Mouse (Mus musculus) lung, postnatal 4 days (tissue): ENCODE results near the gene Dnajc22.
"Not testable (repeated sequence)": the region's sequence is repeated elsewhere in the genome, so short reads cannot be mapped to it uniquely, and the experiment has no call there.

Experiments used
- DNase-seq, 2 experiments: peaks; one replicate each; pipeline ENCODE4 v3.0.0; 2021

Gene Dnajc22

DNA sequence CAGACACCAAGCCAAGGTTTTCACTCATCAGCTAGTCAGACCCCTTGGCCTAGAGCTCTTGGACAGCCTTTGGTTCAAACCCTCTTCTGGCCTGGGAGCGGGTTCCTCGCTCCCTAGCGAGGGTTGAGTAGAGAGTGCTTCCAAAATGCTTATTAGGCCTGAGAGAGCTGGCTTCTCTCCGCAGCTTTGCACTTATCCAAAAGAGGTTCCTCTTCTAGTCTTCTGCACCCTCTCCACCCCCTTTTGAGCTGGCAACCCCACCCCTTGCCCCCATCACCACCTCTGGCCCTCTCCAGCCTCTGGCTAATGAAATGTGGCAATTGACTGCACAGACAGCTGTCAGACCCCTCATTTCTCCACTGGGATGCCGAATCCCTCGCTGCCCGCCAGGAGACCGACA, at the start of gene Dnajc22:
Dnajc22 (plus strand) TSS at position 301 of the 400 bp plus-strand sequence.
- DNase-seq: no peak

DNA sequence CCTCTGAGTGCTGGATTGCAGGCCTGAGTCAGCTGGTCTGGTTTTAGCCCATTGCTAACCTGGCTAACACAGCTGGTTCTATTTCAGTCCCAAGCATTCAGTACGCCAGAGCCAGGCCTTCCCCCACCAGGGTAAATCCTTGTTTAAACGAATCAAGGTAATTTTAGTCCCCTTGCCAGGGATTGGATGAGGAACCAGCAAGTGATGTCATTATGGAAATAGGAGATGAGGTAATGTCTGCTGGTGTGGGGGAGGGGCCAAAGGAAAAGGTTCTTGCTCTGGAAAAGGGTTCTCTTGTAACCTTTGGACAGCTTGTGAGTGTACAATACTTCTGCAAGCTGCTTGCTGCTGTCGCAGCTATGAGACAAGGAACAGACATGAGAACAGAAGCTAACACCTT, 48.1 kb upstream of the Dnajc22 start:
- DNase-seq: peak in 1 of 2 experiments; percentile 49

DNA sequence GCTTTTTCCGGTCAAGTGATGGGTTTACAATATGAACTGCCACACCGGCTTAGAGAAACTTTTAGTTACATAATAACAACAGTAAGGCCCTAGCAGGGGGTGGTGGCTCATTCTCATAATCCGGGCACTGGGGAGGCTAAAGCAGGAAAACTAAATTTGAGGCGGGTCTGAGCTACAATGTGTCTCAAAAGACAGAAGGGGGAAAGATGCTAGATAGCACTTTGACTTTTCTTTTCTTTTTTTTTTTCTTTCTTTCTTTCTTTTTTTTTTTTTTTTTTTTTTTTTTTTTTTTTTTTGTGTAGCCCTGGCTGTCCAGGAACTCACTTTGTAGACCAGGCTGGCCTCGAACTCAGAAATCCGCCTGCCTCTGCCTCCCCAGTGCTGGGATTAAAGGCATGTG, 47.2 kb upstream of the Dnajc22 start:
- DNase-seq: not testable (repeated sequence)

DNA sequence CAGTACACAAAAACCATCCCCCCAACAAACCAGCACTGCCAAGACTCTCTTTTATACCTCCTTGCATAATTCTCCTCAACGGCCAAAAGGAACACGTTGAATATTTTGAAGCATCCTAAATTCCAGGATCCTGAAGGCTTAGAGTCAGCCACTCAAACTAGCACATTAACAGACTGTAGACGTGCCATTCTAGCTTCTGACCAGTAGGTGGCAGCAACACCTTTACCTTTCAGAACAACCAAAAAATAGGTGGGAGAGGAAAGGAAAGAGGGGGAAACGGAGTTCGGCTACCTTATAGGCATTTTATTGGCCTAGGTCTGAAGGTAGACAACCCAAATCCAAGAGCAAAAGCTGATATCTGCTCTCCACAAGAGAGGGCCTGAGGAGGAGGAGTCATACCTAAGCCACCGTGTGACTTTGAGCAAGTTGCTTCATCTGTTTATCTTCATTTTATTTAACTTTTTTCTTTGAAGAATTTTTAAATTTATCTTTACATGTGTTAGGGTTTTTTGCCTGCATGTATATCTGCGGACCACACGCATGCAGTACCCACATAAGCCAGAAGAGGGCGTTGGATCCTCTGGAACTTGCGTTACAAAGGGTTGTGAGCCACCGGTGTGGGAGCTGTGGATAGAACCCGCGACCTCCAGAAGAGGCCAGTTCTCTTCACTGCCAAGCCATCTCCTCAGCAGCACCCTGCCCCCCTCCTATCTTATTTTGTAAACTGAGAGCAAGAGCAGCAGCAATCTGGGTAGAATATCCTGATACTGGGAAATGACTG, 43.3 kb upstream of the Dnajc22 start:
- DNase-seq: peak in 1 of 2 experiments; percentile 63

DNA sequence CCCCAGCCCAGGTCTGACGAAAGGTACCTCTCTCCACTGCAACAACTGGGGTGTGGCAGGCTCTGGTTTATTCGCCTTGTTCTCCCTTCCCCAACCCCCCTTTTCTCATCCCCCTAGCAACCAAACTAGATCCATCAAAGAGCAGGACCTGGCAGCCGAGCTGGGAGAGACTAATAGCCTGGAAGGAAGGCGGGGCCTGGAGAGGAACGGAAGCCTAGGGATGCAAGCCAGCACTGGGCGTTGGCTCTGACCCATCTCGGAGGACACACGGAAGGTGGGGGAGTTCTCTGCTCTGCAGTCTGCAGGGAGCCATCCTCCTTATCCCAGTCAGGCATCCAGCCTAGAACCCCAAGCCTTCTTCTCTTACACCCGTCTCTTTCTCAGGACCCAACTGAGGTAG, 39.6 kb upstream of the Dnajc22 start:
- no peak for DNase-seq

DNA sequence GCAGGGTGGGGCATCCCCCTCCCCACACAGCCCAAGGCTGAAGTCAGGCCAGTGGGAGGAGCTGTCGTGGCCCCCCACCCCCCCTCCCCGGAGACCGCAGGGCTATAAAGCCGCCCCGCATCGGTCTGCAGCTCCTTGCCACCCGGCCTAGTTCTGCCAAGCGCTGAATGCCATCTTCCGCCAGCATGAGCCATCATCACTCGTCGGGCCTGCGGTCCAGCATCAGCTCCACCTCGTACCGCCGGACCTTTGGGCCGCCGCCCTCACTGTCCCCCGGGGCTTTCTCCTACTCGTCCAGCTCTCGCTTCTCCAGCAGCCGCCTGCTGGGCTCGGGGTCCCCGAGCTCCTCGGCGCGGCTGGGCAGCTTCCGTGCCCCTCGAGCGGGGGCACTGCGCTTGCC, 37.9 kb upstream of the Dnajc22 start, which contains the start of gene Prph:
Prph (plus strand) TSS at position 135 of the 400 bp plus-strand sequence.
- no peak for DNase-seq

DNA sequence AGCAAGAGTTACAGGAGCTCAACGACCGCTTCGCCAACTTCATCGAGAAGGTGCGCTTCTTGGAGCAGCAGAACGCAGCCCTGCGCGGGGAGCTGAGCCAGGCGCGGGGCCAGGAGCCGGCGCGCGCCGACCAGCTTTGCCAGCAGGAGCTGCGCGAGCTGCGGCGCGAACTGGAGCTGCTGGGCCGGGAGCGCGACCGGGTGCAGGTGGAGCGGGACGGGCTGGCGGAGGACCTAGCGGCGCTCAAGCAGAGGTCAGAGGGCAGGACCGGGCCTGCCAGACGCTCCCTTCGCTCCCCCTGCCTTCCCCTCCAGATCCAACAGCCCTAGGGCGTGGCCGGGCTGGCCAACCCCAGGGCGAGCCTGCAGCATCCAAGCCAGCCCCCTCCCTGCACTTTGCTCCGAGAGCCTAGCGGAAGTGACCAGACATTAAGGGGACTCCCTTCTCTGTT, 37.4 kb upstream of the Dnajc22 start:
- no peak for DNase-seq

DNA sequence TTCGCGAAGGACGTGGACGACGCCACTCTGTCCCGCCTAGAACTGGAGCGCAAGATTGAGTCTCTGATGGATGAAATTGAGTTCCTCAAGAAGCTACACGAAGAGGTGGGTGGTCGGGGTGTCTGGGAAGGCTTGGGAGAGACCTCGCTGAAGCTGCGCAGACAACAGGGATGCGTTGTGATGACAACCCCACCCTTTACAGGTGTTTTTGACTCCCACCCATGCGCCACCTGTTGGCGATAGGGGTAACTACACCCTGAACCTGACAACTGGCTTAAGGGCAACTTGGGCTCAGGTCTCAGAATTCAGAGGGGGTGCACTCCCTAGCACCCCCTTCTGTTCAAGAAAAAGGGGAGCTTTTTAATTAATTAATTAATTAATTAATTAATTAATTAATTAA, 36.6 kb upstream of the Dnajc22 start:
- peak in 1 of 2 experiments; percentile 50 for DNase-seq

DNA sequence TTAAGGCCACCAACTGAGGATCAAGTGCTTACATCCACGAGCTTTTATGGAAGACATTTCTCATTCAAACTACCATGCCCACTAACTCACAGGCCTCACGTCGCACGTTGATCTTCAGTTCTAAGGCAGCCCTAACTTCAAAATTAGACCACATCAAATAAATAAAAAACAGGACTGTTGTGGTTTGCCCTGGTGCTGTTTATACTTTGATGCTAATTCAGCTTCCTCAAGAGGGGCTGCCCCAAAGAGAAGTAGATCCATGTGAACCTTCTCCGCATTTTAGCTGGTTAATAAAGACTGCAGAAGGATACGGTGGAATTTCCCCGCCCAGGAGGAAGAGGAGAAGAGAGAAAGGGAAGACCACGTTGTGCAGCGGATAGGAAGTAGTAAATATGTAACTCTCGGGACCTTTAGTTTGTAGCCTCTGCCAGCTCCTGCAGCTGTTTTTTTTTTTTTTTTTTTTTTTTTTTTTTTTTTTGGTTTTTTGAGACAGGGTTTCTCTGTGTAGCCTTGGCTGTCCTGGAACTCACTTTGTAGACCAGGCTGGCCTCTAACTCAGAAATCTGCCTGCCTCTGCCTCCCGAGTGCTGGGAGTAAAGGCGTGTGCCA, 27.3 kb upstream of the Dnajc22 start:
- no peak for DNase-seq

DNA sequence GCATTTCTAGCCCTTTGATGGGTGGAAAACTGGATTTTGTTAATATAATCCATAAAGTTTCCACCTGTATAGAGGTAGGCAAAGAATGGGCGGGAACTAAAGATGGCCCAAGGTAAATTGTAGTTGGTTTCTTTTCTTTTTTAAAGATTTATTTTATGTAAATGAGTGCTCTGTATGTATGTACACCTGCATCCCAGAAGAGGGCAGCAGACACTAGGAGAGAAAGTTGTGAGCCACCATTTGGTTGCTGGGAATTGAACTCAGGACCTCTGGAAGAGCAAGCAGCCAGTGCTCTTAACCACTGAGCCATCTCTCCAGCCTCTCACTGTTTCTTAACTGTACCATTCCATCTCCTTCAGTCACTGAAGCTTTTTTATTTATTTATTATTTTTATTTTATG, 21.0 kb upstream of the Dnajc22 start:
- DNase-seq: no peak

DNA sequence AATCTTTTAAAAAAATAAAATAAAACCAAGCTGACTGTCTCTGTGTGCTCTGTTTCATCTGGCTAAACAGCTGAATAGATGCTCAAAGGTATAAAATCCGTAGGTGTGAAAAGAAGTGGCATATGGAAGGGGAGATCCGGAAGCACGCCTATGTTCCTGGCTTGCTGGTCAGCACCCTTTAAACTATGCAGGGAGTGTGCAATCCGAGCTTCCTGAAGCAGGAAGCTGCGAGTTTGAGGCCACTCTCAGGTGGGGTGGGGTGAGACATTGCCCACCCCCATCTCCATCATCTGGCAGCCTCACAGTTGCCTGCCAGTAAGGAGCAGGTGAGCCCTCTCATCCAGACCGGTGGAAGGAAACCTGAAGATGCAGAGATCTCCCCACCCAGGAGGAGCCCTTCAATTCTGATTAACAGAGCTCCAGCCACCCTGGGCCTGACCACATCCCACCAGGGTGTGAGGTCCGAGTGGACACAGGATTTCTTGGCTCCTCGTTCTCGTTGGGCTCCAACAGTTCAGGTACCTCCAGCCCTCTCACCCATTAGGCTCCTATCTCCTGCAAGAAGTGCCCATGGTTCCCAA, 18.9 kb upstream of the Dnajc22 start, which contains the start of gene Troap:
Troap (plus strand) TSS at position 557 of the 581 bp plus-strand sequence.
- DNase-seq: no peak

DNA sequence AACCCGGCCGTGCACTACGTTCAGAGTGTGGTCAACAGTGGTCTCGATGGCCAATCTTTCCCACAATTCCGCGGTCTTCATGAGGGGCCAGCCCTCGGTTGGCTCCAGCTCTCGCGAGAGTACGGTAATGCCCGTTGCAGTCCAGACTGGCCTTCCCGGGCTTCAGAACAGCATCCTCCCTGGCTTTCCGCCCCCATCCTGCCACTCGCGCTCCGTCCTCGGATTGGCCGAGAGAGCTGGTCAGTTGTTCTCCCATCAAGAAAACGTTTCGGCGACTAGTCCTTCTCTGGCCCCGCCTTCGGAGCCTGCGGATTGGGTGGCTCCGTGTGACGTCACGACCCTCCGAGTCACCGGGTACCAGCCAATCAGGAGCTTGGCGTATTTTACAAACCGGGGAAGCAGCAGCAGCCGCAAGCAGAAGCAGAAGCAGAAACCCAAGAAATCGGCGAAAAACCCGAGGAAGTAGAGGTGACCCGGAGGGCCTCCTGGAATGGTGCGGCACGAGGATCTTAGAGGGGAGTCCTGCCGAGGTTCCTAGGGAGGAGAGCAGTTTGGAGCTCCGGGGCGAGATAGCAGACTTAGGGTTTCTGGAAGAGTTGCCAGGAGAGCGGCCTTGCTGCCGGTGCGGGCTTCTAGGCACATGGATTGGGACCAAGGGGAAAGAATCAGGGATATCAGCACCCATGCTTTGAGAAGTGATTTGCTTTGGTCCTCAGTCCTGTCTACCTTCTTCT, 18.2 kb upstream of the Dnajc22 start:
- peak; percentile 98 for DNase-seq

DNA sequence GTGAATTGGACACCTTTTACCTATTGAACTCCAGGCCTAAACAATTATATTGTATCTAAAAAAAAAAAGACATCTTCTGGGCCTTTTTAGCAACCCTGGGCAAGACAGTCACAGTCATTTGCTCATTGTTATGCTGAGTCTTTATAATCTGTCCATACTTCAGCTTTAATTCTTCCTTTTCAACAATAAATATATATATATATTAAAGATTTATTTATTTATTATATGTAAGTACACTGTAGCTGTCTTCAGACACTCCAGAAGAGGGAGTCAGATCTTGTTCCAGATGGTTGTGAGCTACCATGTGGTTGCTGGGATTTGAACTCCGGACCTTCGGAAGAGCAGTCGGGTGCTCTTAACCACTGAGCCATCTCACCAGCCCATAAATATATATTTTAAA, 17.0 kb upstream of the Dnajc22 start:
- not testable (repeated sequence) for DNase-seq

DNA sequence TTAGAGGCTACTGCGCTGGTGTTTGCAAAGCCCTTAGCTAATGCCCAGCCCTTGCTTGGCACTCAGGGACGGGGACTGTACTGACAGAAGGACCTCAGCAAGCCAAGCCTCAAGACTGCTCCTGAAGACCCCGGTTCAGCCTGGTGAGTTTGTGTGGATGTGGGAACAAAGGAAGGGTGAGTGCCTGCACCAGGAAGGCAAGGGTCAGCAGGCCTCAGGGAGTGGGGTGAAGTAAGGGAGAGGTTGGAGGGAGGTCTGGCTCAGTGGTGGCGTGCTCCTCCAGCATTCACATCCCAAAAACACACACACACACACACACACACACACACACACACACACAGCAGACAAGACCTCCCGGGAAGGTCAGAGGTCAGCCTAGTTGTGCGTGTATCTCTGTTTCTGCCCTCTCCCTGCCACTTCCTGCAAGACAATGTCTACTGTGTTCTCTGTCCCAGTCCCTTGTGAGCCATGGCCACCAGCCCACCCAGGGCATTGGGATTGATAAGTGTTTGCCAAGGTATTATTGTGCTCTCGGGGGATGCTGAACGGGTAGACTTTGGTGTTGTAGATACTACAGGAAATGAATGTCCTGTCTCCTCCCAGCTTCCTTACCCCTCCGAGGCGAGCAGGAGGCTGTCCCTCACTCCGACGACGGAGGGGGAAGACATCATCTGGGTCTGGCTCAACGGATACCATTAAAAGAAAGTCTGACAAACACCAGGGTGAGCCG, 14.6 kb upstream of the Dnajc22 start:
- DNase-seq: no peak

DNA sequence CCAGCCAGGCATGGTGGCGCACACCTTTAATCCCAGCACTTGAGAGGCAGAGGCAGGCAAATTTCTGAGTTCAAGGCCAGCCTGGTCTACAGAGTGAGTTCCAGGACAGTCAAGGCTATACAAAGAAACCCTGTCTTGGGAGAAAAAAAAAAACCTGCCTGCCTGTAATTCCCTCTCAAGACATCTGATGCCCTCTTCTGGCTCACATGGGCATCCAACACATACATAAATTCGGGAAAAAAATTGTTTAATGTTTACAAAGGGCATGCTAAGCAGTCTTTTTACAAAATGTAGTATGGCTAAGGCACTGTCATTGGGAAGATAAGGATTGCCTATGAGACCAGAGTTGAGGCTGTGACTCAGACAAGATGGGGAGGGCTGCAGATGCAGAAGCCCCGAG, 13.2 kb upstream of the Dnajc22 start:
- DNase-seq: no peak

DNA sequence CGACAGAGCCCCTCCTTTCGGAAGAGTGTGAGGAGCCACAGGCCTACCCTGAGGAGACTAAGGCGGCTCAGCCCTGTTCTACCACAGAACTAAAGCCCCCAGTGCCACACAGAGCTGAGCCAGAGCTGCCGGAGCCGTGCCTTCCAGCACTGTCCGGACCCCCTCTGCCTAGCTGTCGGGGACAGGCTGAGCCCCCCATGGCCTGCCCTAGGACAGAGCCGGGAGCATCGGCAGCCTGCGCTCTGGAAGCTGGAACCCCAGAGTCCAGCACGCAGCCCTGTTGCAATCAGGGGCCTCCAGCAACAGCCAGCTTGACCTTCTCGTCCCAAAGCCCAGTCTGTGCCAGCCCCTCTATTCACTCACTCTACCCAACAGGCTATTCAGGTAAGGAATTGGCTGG, 10.6 kb upstream of the Dnajc22 start:
- DNase-seq: no peak

DNA sequence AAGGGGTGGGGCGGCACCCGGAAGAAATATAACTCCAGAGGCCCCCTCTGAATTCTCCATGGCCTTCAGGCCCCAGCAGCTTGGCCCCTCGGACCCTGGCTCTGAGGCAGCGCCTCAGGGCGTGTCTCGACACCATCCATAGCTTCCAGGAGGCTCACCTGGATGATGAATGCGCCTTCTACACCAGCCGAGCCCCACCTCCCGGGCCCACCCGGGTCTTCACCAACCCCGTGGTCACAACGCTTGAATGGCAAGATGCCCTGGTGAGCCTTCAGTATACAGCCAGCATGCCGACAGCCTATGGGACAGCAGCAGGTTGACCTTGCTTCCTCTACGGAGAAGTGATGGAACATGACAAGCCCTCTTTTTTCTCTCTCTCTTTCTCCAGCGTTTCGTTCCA, 10.1 kb upstream of the Dnajc22 start:
- DNase-seq: no peak

DNA sequence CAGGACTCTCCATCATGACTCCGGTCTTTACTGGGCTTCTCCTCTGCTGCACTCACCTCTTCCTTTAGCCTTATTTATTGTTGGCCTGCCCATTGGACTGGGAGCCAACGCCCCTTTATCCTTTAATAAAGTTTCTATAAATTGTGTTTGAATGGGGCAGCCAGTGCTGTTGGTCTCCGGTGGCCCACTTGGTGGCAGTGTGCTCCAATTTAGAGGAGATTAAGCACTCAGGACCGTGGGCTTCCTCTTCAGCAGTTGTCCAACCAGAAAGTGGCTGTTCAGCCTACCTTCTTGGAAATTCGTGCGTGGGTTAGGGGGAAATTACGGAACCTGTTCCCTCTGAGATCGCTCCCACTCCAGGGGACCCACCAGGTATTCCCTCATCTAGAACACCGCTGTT, 9.7 kb upstream of the Dnajc22 start:
- DNase-seq: peak; percentile 54 to 66

DNA sequence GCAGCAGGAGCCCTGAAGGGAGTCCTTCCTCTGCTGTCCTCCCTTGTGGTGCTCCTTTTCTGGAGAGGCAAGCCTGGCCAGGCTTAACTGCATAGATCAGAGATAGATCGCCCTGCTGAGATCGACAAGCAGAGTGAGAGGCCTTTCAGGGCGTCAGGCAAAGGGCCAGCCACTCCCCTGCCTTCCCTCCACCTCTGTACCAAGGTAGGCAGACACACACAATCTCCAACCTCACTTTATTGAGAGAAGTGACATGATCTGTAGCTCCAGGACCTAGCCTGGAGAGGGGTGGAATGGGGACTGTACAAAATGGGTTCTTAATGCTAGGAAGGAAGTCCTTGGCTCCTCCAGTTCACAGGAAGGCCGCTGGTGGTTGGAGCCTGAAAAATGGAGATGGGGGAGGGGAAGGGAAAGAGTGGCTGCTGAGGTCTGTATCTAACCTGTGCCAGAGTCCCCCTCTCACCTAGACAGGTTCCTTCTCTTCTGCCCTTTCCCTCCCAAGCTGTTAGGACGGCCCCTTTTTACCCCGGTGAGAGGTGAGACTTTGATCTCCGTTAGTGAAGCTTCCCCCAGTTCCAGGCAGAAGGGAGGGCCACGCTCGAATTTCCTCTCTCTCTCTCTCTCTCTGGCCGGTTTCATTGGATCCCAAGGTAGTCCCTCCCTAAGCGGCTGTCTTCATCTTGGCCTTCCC, 9.0 kb upstream of the Dnajc22 start:
- no peak for DNase-seq

DNA sequence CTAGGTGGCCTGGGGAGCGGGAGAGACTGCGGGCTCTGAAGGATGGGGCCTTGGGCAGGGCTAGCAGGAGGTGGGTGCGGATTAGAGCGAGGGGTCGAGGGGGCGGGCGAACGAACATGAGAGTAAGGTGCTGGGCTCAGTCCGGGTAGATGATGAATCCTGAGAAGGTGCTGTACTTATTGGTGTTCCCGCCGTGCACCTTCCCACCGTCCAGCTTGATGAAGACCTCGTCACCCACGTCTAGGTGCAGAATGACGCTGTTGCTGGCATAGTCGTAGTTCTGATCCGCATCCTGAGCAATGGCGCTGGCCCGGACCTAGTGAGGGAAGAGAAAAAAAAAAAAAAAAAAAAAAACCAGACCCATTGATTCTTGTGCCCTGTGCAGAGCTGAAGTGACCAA, 8.4 kb upstream of the Dnajc22 start:
- no peak for DNase-seq

DNA sequence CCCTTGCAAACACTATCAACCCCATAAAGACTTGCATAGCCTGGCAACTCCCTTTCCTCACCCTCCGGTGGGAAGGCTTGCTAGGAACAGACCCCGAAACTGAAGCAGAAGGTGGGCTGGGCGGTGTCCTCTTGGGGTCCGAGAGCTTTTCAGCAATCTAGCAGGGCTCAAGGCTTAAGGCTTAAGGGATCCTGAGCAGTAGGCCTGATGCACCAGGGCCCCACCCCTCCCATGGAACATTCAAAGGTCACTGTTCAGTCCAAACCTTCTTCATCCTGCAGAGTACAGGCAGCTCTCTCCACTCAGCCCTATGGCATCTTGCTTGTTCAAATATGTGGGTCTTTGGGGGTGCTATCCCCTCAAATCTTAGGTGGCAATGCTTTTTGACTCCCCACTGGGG, 7.0 kb upstream of the Dnajc22 start:
- DNase-seq: no peak
